Mouse (Mus musculus) liver, embryonic 14.5 days (tissue): ENCODE results near the gene Dynll2. TPM values are rescaled to one million over a fixed set of nuclear protein-coding genes. Genes with fewer than 3 reads are reported as not detected.
"Not testable (repeated sequence)": the region's sequence is repeated elsewhere in the genome, so short reads cannot be mapped to it uniquely, and the experiment has no call there.

Source experiments
- ATAC-seq: fragments of 200-750 bp; cut with Nextera tagmentation; 2 replicates; pipeline ENCODE4 v1.8.0; 2017; ENCODE audit warnings: moderate number of reproducible peaks, mild to moderate bottlenecking, moderate library complexity; ENCODE audit not compliant: insufficient read depth
- DNase-seq, 3 experiments: peaks; one replicate each; pipeline ENCODE4 v3.0.0-alpha.2; 2012 to 2013; ENCODE audit warnings: low read depth in 3 of 3, low spot score in 3 of 3
- H3K27ac ChIP-seq: fragments of 300-500 bp; sonication (generic); 2 replicates; pipeline ENCODE4 v1.5.1; 2014; ENCODE audit warnings: moderate library complexity, mild to moderate bottlenecking, control low read depth, inconsistent platforms
- H3K27me3 ChIP-seq: fragments of 300-500 bp; sonication (generic); 2 replicates; pipeline ENCODE4 v1.6.1; 2014; ENCODE audit warnings: mild to moderate bottlenecking, low read length, moderate library complexity; ENCODE audit not compliant: control insufficient read depth, insufficient read depth
- H3K36me3 ChIP-seq: fragments of 300-500 bp; sonication (generic); replicated peaks from 2 replicates; pipeline ENCODE4 v1.6.1; 2014; ENCODE audit warnings: low read depth; ENCODE audit not compliant: control insufficient read depth, insufficient read depth
- H3K4me1 ChIP-seq, 2 experiments: fragments of 200-500 bp in 1 of 2; fragments of 300-500 bp in 1 of 2; sonication (generic) in 1 of 2; replicated peaks; 2 replicates each; pipeline ENCODE4 v1.6.1; 2012 to 2014; ENCODE audit warnings: antibody characterized with exemption in 1 of 2, inconsistent platforms in 1 of 2, low read length in 1 of 2; ENCODE audit not compliant: control insufficient read depth in 2 of 2, insufficient read depth in 2 of 2
- H3K4me2 ChIP-seq: fragments of 300-500 bp; sonication (generic); 2 replicates; pipeline ENCODE4 v1.6.1; 2014; ENCODE audit warnings: low read depth, mild to moderate bottlenecking, control low read depth, moderate library complexity
- H3K4me3 ChIP-seq, 2 experiments: fragments of 200-500 bp in 1 of 2; fragments of 300-500 bp in 1 of 2; sonication (generic) in 1 of 2; 2 replicates each; pipeline ENCODE4 v1.5.1; 2012 to 2014; ENCODE audit warnings: low read depth in 2 of 2, low read length in 2 of 2, mild to moderate bottlenecking in 2 of 2, control low read depth in 1 of 2, inconsistent platforms in 1 of 2, moderate library complexity in 1 of 2; ENCODE audit not compliant: insufficient read depth in 1 of 2
- H3K9ac ChIP-seq: fragments of 300-500 bp; sonication (generic); replicated peaks from 2 replicates; pipeline ENCODE4 v1.6.1; 2014; ENCODE audit warnings: mild to moderate bottlenecking, control low read depth, moderate library complexity
- H3K9me3 ChIP-seq: fragments of 300-500 bp; sonication (generic); 2 replicates; pipeline ENCODE4 v1.6.1; 2016; ENCODE audit warnings: low read length, mixed read lengths; ENCODE audit not compliant: control insufficient read depth
- CTCF ChIP-seq: IDR thresholded peaks from 2 replicates; pipeline ENCODE4 v1.5.1; 2016; ENCODE audit warnings: antibody characterized with exemption, low read depth, control low read depth
- EP300 ChIP-seq: IDR thresholded peaks from 2 replicates; pipeline ENCODE4 v1.6.1; 2016; ENCODE audit warnings: antibody characterized with exemption, low read depth
- WGBS: fragments of 180-500 bp; shearing (Covaris S2); extraction: QIAGEN DNeasy Blood & Tissue Kit; methylation state at CpG from one replicate; pipeline ENCODE4 v1.1.7; 2014; ENCODE audit not compliant: insufficient replicate concordance; 5-methylcytosine and 5-hydroxymethylcytosine counted together
- polyA plus RNA-seq, 2 experiments: library from polyadenylated mRNA; depleted of rRNA in 1 of 2; stranded (reverse) in 1 of 2; unstranded in 1 of 2; fragments of >200 nt; fragmentation: Nextera tagmentation in 1 of 2; extraction: Ambion mirVana in 1 of 2; gene quantifications; 2 replicates each; pipeline versions ENCODE4 v1.2.1 to v1.2.3; 2012 to 2014

The Dynll2 gene
- polyA plus RNA-seq, 2 experiments = 5.7 to 21.5 TPM

DNA sequence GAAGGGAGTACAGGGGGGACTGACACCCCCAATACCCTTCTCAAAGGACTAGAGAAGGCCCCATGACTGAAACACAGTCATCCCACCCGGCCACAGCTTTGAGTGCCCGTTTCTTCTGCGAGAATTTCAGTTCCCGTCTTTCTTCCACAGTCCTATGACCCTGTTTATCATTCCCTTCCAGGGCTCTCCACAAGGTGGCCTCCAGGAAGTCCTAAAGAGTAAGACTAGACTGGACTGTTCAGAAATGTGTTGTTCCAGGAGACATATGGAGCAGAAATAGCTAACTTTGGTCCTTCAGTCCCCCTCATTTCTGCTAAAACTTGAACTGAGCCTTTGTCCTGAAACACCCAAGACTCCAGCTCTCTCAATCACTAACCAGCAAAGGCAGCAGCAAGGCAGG, 8.4 kb downstream of the Dynll2 start:
- Histone ChIP-seq H3K9me3 (no peaks in the 10 kb centered on the region), H3K4me2 (no peak overlapping the region), H3K27me3 (no peaks in the 10 kb centered on the region), H3K27ac (no peak overlapping the region), H3K4me3 (no peak overlapping the region), H3K4me1 (0 out of 4 replicates have a peak, but pooled peaks cover 0 to 2% of the 10 kb centered on the region in 2 experiments), H3K9ac (no peak overlapping the region), H3K36me3 (peaks cover 29% of the 10 kb centered on the region)
- ATAC-seq (no peak), DNase-seq (no peak)
- no peak for TF ChIP-seq CTCF
- TF ChIP-seq EP300 = no peak
- 72% methylated on average over 4 of the region's 4 CpGs for WGBS

- not testable (repeated sequence) for H3K4me3 ChIP-seq, ATAC-seq, H3K4me1 ChIP-seq, DNase-seq, H3K27me3 ChIP-seq, H3K9me3 ChIP-seq, H3K27ac ChIP-seq, H3K9ac ChIP-seq, H3K4me2 ChIP-seq
- WGBS = 70% methylated on average over 8 of the region's 8 CpGs
- peaks cover 16% of the 10 kb centered on the region for H3K36me3 ChIP-seq
Measured at GRCm38 (mm10) chr11:87977021-87977420, 10.3 kb downstream of the Dynll2 start.

DNA sequence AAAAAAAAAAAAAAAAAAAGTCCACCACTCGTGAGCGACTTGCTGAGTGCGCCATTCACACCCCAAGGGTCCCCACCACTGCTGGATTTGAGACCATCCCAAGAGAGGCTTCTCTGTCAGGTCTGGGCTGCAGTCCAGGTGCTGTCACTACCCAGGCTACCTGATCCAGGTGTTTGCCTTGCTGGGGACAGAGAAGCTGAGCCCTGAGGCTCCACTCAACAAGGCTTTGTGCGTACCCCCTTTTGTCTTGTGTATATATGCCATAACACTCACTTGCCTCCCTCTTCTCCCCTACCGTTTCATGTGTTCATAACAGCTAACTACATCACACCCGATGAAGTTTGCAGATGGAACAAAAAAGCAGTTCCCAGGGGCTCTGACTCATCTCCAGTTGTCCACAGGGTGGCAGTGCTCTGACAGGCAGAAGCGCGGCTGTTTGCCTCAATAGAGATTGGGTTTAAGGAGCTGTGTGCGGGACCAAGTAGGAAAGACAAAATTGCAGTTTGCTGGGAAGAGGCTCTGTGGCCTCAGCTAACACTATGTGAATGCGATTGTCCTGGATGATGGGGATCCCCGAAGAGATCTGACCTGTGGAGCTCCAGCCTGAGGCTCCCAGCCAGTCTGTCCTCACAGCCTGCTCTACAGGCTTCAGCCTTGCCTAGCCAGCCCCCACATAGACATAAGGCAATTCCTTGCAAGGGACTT, 12.7 kb downstream of the Dynll2 start:
- DNase-seq (peak in 1 of 3 experiments; percentile 31), ATAC-seq (no peak)
- no peak overlapping the region for H3K27ac ChIP-seq
- H3K4me2 ChIP-seq = no peak overlapping the region
- 15% methylated on average over 11 of the region's 11 CpGs for WGBS
- H3K4me1 ChIP-seq = no peaks in the 10 kb centered on the region
- H3K9me3 ChIP-seq = no peaks in the 10 kb centered on the region
- TF ChIP-seq CTCF = peak; percentile 80
- TF ChIP-seq EP300 = no peak
- H3K27me3 ChIP-seq = no peaks in the 10 kb centered on the region; the same call in none of the 2 replicates
- peaks cover 2% of the 10 kb centered on the region for H3K36me3 ChIP-seq
- no peak overlapping the region for H3K4me3 ChIP-seq
- no peak overlapping the region for H3K9ac ChIP-seq

GRCm38 (mm10) chr11:87973559-87974305, 13.6 kb downstream of the Dynll2 start:
- ATAC-seq = no peak
- DNase-seq = no peak
- no peaks in the 10 kb centered on the region; the same call in none of the 2 replicates for H3K27me3 ChIP-seq
- H3K4me2 ChIP-seq = no peak overlapping the region
- no peak overlapping the region for H3K9ac ChIP-seq
- no peak overlapping the region for H3K27ac ChIP-seq
- TF ChIP-seq CTCF (peak; percentile 11; the same call in 1 of the 2 replicates), EP300 (no peak)
- no peaks in the 10 kb centered on the region for H3K4me1 ChIP-seq
- no peaks in the 10 kb centered on the region for H3K36me3 ChIP-seq
- no peak overlapping the region for H3K4me3 ChIP-seq
- 37% methylated on average over 10 of the region's 10 CpGs for WGBS
- no peaks in the 10 kb centered on the region for H3K9me3 ChIP-seq

DNA sequence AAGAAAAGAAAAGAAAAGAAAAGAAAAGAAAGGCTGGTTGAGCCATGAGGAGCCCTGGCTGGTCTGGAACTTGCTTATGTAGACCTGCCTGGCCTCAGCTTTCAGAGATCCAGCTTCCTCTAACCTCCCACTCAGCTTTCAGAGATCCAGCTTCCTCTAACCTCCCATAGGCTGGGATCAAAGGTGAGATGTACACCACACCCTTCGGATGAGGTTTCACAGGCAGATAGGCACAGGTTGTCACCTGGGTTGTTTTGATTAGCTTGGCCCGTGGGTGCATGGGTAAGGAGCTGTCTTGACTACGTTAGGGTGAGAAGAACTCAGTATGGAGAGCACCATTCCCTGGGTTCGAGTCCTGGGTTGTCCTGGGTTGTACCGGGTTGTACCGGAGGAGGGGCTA, 14.5 kb downstream of the Dynll2 start:
- ATAC-seq (no peak), DNase-seq (no peak)
- no peak for TF ChIP-seq CTCF
- TF ChIP-seq EP300 = no peak
- 48% methylated on average over 6 of the region's 6 CpGs for WGBS
- Histone ChIP-seq H3K27ac (no peak overlapping the region), H3K4me3 (no peak overlapping the region), H3K27me3 (no peaks in the 10 kb centered on the region; the same call in none of the 2 replicates), H3K4me1 (peaks cover 0 to 4% of the 10 kb centered on the region in 2 experiments; a peak in 1 of 4 replicates), H3K4me2 (no peak overlapping the region), H3K9ac (no peak overlapping the region), H3K36me3 (no peaks in the 10 kb centered on the region), H3K9me3 (no peaks in the 10 kb centered on the region)
